10 mouse cellular contexts compared by ENCODE assay signal in genomic region chr11:18878748-18879455, GRCm38 (mm10).
DNase-seq lines count a peak whose midpoint lies in the region; ATAC-seq and TF ChIP-seq lines count a peak whose summit lies in the region.
"Had no signal": no experiment of that assay in that cellular context is flagged by ENCODE, and none has a peak within 500 bp of the region (broad histone marks: within the 10 kb centered on the region; RNA-seq: fewer than 3 reads in every experiment).

No protein-coding gene starts in this region.

- H3K4me3 ChIP-seq in heart, embryonic 11.5 days (ENCODE audit: low read depth, low read length): peak overlapping the region; percentile 56
- peak overlapping the region; percentile 43 for H3K4me3 ChIP-seq in intestine, embryonic 15.5 days (replicated peaks)
- peak overlapping the region; percentile 32 for H3K4me3 ChIP-seq in myocyte

- H3K27me3 ChIP-seq in heart, embryonic 11.5 days (ENCODE audit: control insufficient read depth, insufficient read depth, low read length): no peaks in the 10 kb centered on the region
- 0 out of 2 replicates have a peak, but pooled peaks cover 4% of the 10 kb centered on the region for H3K27me3 ChIP-seq in intestine, embryonic 15.5 days (replicated peaks)
- no peaks in the 10 kb centered on the region for H3K27me3 ChIP-seq in myocyte (ENCODE audit: control insufficient read depth, insufficient read depth, insufficient read length)
- H3K27me3 ChIP-seq: CH12.LX had no signal

- no peaks in the 10 kb centered on the region for H3K79me2 ChIP-seq in myocyte (ENCODE audit: control insufficient read depth, insufficient read depth)

- WGBS in heart, embryonic 11.5 days (ENCODE audit: insufficient replicate concordance): under 1% methylated on average over 12 of the region's 13 CpGs
- WGBS in intestine, embryonic 15.5 days: 2% methylated on average over 13 of the region's 13 CpGs

- H3K4me2 ChIP-seq in heart, embryonic 11.5 days: peak overlapping the region; percentile 73
- H3K4me2 ChIP-seq in intestine, embryonic 15.5 days (replicated peaks): peak overlapping the region; percentile 83
- peak overlapping the region; percentile 76 for H3K4me2 ChIP-seq in myocyte (ENCODE audit: low read depth)

- no peak for TF ChIP-seq POLR2A in myocyte (IDR thresholded peaks at IDR 0.05; ENCODE audit: insufficient read length, low read depth)

- H3ac ChIP-seq in myocyte (ENCODE audit: control insufficient read depth, insufficient read length): no peak overlapping the region

- peak overlapping the region; percentile 63 for H3K9ac ChIP-seq in heart, embryonic 11.5 days (ENCODE audit: low read depth, low read length)
- H3K9ac ChIP-seq in intestine, embryonic 15.5 days: no peak overlapping the region

- peaks cover 14% of the 10 kb centered on the region for H3K4me1 ChIP-seq in heart, embryonic 11.5 days (ENCODE audit: control insufficient read depth, insufficient read depth, low read length)
- H3K4me1 ChIP-seq in intestine, embryonic 15.5 days (replicated peaks): peaks cover 15% of the 10 kb centered on the region

- peaks cover 2% of the 10 kb centered on the region; the same call in 1 of the 2 replicates for H3K36me3 ChIP-seq in heart, embryonic 11.5 days (ENCODE audit: control insufficient read depth, insufficient read depth, low read length)
- H3K36me3 ChIP-seq in intestine, embryonic 15.5 days: no peaks in the 10 kb centered on the region
- H3K36me3 ChIP-seq in myocyte (ENCODE audit: control insufficient read depth, insufficient read depth): peaks cover 5% of the 10 kb centered on the region

- H3K27ac ChIP-seq in heart, embryonic 11.5 days (ENCODE audit: low read depth, low read length): peak overlapping the region; percentile 95
- H3K27ac ChIP-seq in intestine, embryonic 15.5 days: peak overlapping the region; percentile 71

- intact Hi-C loops in heart, postnatal 25 days (cut with DNase I): loop anchor here (2.0 to 10.0 kb wide), 5 partner anchors 80 to 1192 kb away; no protein-coding TSS in a partner anchor

- ATAC-seq in heart, embryonic 11.5 days (replicated peaks; ENCODE audit: insufficient number of reproducible peaks, low FRiP score, low TSS enrichment): no peak
- ATAC-seq in intestine, embryonic 15.5 days: peak; percentile 32; the same call in 1 of the 2 replicates
- no peak for ATAC-seq in erythroblast, adult 5-6 weeks (replicated peaks; ENCODE audit: low FRiP score, poor library complexity, severe bottlenecking)

- no peaks in the 10 kb centered on the region for H3K9me3 ChIP-seq in heart, embryonic 11.5 days (replicated peaks; ENCODE audit: control insufficient read depth, low read length)
- no peaks in the 10 kb centered on the region for H3K9me3 ChIP-seq in intestine, embryonic 15.5 days

- DNase-seq in heart, postnatal 25 days (ENCODE audit: low spot score): no peak
- DNase-seq in embryo, embryonic 11 days: peak; percentile 78
- DNase-seq in left cerebral cortex, adult 9 months (ENCODE audit: low spot score in 2 of 2): no peak
- no peak for DNase-seq in right cerebral cortex, postnatal 14 days
- DNase-seq: lung, postnatal 36 days had no signal

TF ChIP-seq in myocyte, 11 proteins besides CTCF, POLR2A, EP300 and RAD21:
- TF ChIP-seq REST (IDR thresholded peaks at IDR 0.05; ENCODE audit: insufficient read depth, insufficient read length): no peak
- TF ChIP-seq TCF3 (IDR thresholded peaks at IDR 0.05; ENCODE audit: insufficient read length, low read depth): no peak
- TF ChIP-seq TCF12 (IDR thresholded peaks at IDR 0.05; ENCODE audit: insufficient read depth, poor library complexity, severe bottlenecking): no peak
